Mouse (Mus musculus) liver, embryonic 12.5 days (tissue): Measurements from ENCODE around the gene Trrap. TPM values are rescaled to one million over a fixed set of nuclear protein-coding genes. Genes with fewer than 3 reads are reported as not detected.

Experiments
- ATAC-seq: fragments of 200-750 bp; cut with Nextera tagmentation; 2 replicates; pipeline ENCODE4 v1.8.0; 2017; ENCODE audit warnings: moderate number of reproducible peaks, mild to moderate bottlenecking, moderate library complexity
- H3K27ac ChIP-seq: fragments of 300-500 bp; sonication (generic); 2 replicates; pipeline ENCODE4 v1.5.1; 2016; ENCODE audit warnings: mild to moderate bottlenecking
- H3K27me3 ChIP-seq: fragments of 300-500 bp; sonication (generic); replicated peaks from 2 replicates; pipeline ENCODE4 v1.6.1; 2016; ENCODE audit warnings: mild to moderate bottlenecking, moderate library complexity
- H3K36me3 ChIP-seq: fragments of 300-500 bp; sonication (generic); 2 replicates; pipeline ENCODE4 v1.6.1; 2016; ENCODE audit warnings: mild to moderate bottlenecking, moderate library complexity
- H3K4me1 ChIP-seq: fragments of 300-500 bp; sonication (generic); 2 replicates; pipeline ENCODE4 v1.6.1; 2016
- H3K4me2 ChIP-seq: fragments of 300-500 bp; sonication (generic); 2 replicates; pipeline ENCODE4 v1.6.1; 2016; ENCODE audit warnings: mild to moderate bottlenecking, moderate library complexity
- H3K4me3 ChIP-seq: fragments of 300-500 bp; sonication (generic); 2 replicates; pipeline ENCODE4 v1.5.1; 2016; ENCODE audit warnings: mild to moderate bottlenecking, moderate library complexity
- H3K9ac ChIP-seq: fragments of 300-500 bp; sonication (generic); 2 replicates; pipeline ENCODE4 v1.6.1; 2016; ENCODE audit warnings: mild to moderate bottlenecking, moderate library complexity
- H3K9me3 ChIP-seq: fragments of 300-500 bp; sonication (generic); replicated peaks from 2 replicates; pipeline ENCODE4 v1.6.1; 2016; ENCODE audit warnings: mild to moderate bottlenecking, moderate library complexity
- WGBS: fragments of 180-500 bp; shearing (Covaris S2); methylation state at CpG from one replicate; pipeline ENCODE4 v1.1.7; 2016; ENCODE audit not compliant: insufficient replicate concordance; 5-methylcytosine and 5-hydroxymethylcytosine counted together
- polyA plus RNA-seq: library from polyadenylated mRNA; unstranded; fragments of >200 nt; fragmentation: Nextera tagmentation; extraction: Ambion mirVana; gene quantifications from 2 replicates; pipeline ENCODE4 v1.2.1, GENCODE M21; 2016

The Trrap gene
- polyA plus RNA-seq, 1 experiment from 2014 or later = 29.4 TPM

GRCm38 (mm10) chr5:144849932-144850331 is 82.4 kb downstream of the Trrap start:
- Histone ChIP-seq H3K27ac (no peak overlapping the region), H3K27me3 (no peaks in the 10 kb centered on the region), H3K4me3 (no peak overlapping the region), H3K4me2 (no peak overlapping the region), H3K9me3 (no peaks in the 10 kb centered on the region), H3K9ac (no peak overlapping the region), H3K4me1 (no peaks in the 10 kb centered on the region), H3K36me3 (peaks cover 99% of the 10 kb centered on the region)
- no peak for ATAC-seq
- 87% methylated on average over 10 of the region's 10 CpGs for WGBS

- ATAC-seq = no peak
- WGBS = 87% methylated on average over 3 of the region's 3 CpGs
- no peak overlapping the region for H3K4me2 ChIP-seq
- no peak overlapping the region for H3K27ac ChIP-seq
- H3K4me1 ChIP-seq = no peaks in the 10 kb centered on the region
- peaks cover 97% of the 10 kb centered on the region for H3K36me3 ChIP-seq
- no peak overlapping the region for H3K4me3 ChIP-seq
- no peaks in the 10 kb centered on the region for H3K9me3 ChIP-seq
- no peaks in the 10 kb centered on the region for H3K27me3 ChIP-seq
- no peak overlapping the region for H3K9ac ChIP-seq
Measured at GRCm38 (mm10) chr5:144851820-144852219, 84.3 kb downstream of the Trrap start.

GRCm38 (mm10) chr5:144853931-144854330 is 86.4 kb downstream of the Trrap start:
- Histone ChIP-seq H3K4me3 (no peak overlapping the region), H3K4me2 (no peak overlapping the region), H3K27me3 (no peaks in the 10 kb centered on the region), H3K27ac (no peak overlapping the region), H3K9ac (no peak overlapping the region), H3K4me1 (no peaks in the 10 kb centered on the region), H3K9me3 (no peaks in the 10 kb centered on the region), H3K36me3 (peaks cover 97% of the 10 kb centered on the region)
- 81% methylated on average over 5 of the region's 5 CpGs for WGBS
- no peak for ATAC-seq

DNA sequence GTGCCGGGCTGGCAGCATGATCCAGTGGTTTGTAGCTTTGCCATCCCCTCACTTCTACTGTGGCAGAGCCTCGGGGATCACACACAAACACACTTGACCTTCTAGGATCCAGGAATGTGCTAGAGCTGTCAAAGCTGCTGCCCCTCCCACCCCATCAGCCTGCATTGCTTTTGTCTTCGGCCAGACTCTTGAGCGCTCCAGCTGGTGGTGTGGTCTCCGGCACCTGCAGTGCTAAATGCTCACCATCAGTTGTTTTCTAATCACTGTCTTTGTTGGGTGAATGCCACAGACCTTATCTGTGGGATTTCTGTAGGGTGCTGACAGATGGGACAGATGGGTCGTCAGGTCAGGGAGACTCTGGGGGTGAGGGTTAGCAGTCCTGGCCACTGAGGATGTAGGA is 88.4 kb downstream of the Trrap start:
- Histone ChIP-seq H3K4me2 (no peak overlapping the region), H3K27me3 (no peaks in the 10 kb centered on the region), H3K27ac (no peak overlapping the region), H3K9ac (no peak overlapping the region), H3K4me1 (no peaks in the 10 kb centered on the region), H3K36me3 (peaks cover 97% of the 10 kb centered on the region), H3K4me3 (no peak overlapping the region), H3K9me3 (peaks cover 4% of the 10 kb centered on the region; the same call in 1 of the 2 replicates)
- ATAC-seq = no peak
- WGBS = 65% methylated on average over 6 of the region's 6 CpGs

DNA sequence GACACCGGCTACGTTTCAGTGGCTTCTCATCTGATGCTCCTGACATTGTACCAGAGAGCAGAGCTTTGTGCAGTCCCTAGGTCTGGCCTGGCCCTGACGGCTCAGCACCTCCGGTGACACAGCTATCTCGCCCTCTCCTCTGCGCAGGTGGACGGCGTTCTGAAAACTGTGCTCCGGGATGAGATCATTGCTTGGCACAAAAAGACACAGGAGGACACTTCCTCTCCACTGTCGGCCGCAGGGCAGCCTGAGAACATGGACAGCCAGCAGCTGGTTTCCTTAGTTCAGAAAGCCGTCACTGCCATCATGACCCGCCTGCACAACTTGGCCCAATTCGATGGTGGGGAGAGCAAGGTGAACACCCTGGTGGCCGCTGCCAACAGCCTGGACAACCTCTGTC is 91.0 kb downstream of the Trrap start:
- Histone ChIP-seq H3K4me1 (no peaks in the 10 kb centered on the region), H3K27ac (no peak overlapping the region), H3K4me3 (no peak overlapping the region), H3K9me3 (peaks cover 9% of the 10 kb centered on the region; the same call in 1 of the 2 replicates), H3K4me2 (no peak overlapping the region), H3K27me3 (no peaks in the 10 kb centered on the region), H3K9ac (no peak overlapping the region), H3K36me3 (peaks cover 76% of the 10 kb centered on the region)
- ATAC-seq = no peak
- 86% methylated on average over 15 of the region's 15 CpGs for WGBS

- Histone ChIP-seq H3K4me3 (no peak overlapping the region), H3K4me2 (no peak overlapping the region), H3K9ac (no peak overlapping the region), H3K36me3 (peaks cover 68% of the 10 kb centered on the region), H3K4me1 (no peaks in the 10 kb centered on the region), H3K27me3 (no peaks in the 10 kb centered on the region), H3K9me3 (peaks cover 9% of the 10 kb centered on the region; the same call in 1 of the 2 replicates), H3K27ac (no peak overlapping the region)
- 87% methylated on average over 9 of the region's 9 CpGs for WGBS
- ATAC-seq = no peak
Measured at GRCm38 (mm10) chr5:144859284-144859683, 91.8 kb downstream of the Trrap start.

- Histone ChIP-seq H3K4me2 (no peak overlapping the region), H3K9ac (no peak overlapping the region), H3K27me3 (no peaks in the 10 kb centered on the region), H3K4me3 (no peak overlapping the region), H3K36me3 (peaks cover 55% of the 10 kb centered on the region), H3K9me3 (peaks cover 9% of the 10 kb centered on the region; the same call in 1 of the 2 replicates), H3K4me1 (no peaks in the 10 kb centered on the region), H3K27ac (no peak overlapping the region)
- 92% methylated on average over 8 of the region's 8 CpGs for WGBS
- ATAC-seq = no peak
Measured at GRCm38 (mm10) chr5:144860913-144861312, 93.4 kb downstream of the Trrap start.

GRCm38 (mm10) chr5:144866923-144867322 is 99.4 kb downstream of the Trrap start:
- ATAC-seq = no peak
- Histone ChIP-seq H3K36me3 (no peaks in the 10 kb centered on the region), H3K9ac (no peak overlapping the region), H3K4me1 (peaks cover 9% of the 10 kb centered on the region; the same call in 1 of the 2 replicates), H3K9me3 (no peaks in the 10 kb centered on the region), H3K27me3 (no peaks in the 10 kb centered on the region), H3K4me3 (no peak overlapping the region), H3K4me2 (no peak overlapping the region), H3K27ac (no peak overlapping the region)
- 76% methylated on average over 8 of the region's 8 CpGs for WGBS

DNA sequence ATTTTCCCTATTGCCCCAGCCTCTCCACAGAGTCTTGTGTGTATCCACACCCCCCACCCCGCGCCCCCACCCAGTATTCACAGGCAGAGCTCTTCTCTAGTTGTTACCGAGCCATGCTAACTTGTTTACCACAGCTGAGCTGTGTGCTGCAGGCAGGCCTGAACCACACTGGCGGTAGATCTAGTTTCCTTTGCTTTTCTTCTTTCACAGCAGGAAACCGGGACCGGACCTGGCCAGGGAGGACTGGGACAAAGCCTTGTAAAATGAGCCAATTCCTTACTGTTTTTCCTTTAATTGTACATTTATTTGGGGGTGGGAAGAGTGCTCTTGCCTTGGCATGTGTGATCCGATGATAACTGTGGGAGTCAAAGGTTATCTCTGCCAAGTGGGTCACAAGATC is 101.9 kb downstream of the Trrap start:
- Histone ChIP-seq H3K4me1 (peaks cover 14% of the 10 kb centered on the region; the same call in 1 of the 2 replicates), H3K9ac (no peak overlapping the region), H3K36me3 (no peaks in the 10 kb centered on the region), H3K9me3 (no peaks in the 10 kb centered on the region), H3K27me3 (no peaks in the 10 kb centered on the region), H3K4me3 (no peak overlapping the region), H3K27ac (no peak overlapping the region), H3K4me2 (no peak overlapping the region)
- ATAC-seq = no peak
- 75% methylated on average over 7 of the region's 7 CpGs for WGBS

GRCm38 (mm10) chr5:144870782-144871181 is 103.2 kb downstream of the Trrap start:
- WGBS = 39% methylated on average over 7 of the region's 7 CpGs
- ATAC-seq = no peak

GRCm38 (mm10) chr5:144871775-144872174 is 104.2 kb downstream of the Trrap start:
- H3K4me3 ChIP-seq = no peak overlapping the region
- no peaks in the 10 kb centered on the region for H3K36me3 ChIP-seq
- no peak overlapping the region for H3K27ac ChIP-seq
- H3K9me3 ChIP-seq = no peaks in the 10 kb centered on the region
- WGBS = 91% methylated on average over 1 of the region's 1 CpGs
- H3K4me2 ChIP-seq = no peak overlapping the region
- H3K27me3 ChIP-seq = no peaks in the 10 kb centered on the region
- H3K9ac ChIP-seq = no peak overlapping the region
- peaks cover 17% of the 10 kb centered on the region; the same call in 1 of the 2 replicates for H3K4me1 ChIP-seq
- no peak for ATAC-seq

More at GRCm38 (mm10) chr5:144870782-144871181, 103.2 kb downstream of the Trrap start:
- Histone ChIP-seq H3K27ac (no peak overlapping the region), H3K4me2 (no peak overlapping the region), H3K27me3 (no peaks in the 10 kb centered on the region), H3K9me3 (no peaks in the 10 kb centered on the region), H3K9ac (no peak overlapping the region), H3K36me3 (no peaks in the 10 kb centered on the region), H3K4me3 (no peak overlapping the region), H3K4me1 (peaks cover 16% of the 10 kb centered on the region; the same call in 1 of the 2 replicates)

DNA sequence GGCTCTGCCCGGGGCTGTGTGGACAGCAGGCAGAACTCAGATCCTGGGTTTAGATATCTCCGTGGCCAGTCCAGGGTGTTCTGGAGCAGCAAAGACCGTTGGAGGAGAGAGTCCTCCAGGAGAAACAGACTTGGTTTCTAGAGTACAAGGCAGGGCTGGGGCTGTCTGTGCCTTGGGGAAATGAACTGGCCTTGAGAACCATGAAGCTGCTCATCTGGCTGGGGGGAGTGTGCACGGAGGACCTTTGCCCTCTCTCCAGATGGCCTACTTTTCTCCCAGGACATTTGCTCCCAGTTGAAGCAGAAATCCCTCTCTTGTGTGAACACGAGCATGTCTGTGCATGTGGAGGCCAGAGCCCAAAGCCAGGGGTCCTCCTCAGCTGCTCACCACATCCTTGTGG is 104.8 kb downstream of the Trrap start:
- no peaks in the 10 kb centered on the region for H3K9me3 ChIP-seq
- H3K4me1 ChIP-seq = peaks cover 17% of the 10 kb centered on the region; the same call in 1 of the 2 replicates
- H3K4me2 ChIP-seq = no peak overlapping the region
- 63% methylated on average over 5 of the region's 5 CpGs for WGBS
- no peaks in the 10 kb centered on the region for H3K27me3 ChIP-seq
- no peak overlapping the region for H3K27ac ChIP-seq
- no peak overlapping the region for H3K9ac ChIP-seq
- ATAC-seq = no peak
- H3K4me3 ChIP-seq = no peak overlapping the region
- no peaks in the 10 kb centered on the region for H3K36me3 ChIP-seq

DNA sequence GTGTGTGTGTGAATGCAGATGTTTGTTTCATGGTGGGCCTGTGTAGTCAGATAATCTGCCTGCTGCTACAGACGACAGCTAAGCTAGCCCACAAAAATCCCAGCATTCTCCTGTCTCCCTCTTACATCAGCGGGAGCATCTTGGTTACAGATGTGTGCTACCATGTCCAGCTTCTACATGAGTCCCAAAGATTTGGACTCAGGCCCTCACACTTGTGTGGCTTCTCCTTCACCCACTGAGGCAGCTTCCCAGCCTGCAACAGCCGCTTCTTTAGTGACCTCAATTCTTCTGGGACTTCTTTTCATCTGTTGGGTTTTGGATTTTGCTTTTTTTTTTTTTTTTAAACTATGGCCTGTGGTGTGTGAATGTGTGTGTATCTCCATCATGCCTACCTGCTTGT is 105.3 kb downstream of the Trrap start:
- Histone ChIP-seq H3K9me3 (no peaks in the 10 kb centered on the region), H3K4me1 (peaks cover 17% of the 10 kb centered on the region; the same call in 1 of the 2 replicates), H3K9ac (no peak overlapping the region), H3K27ac (no peak overlapping the region), H3K4me3 (no peak overlapping the region), H3K36me3 (peaks cover under 1% of the 10 kb centered on the region; the same call in 1 of the 2 replicates), H3K27me3 (no peaks in the 10 kb centered on the region), H3K4me2 (no peak overlapping the region)
- 64% methylated on average over 3 of the region's 3 CpGs for WGBS
- no peak for ATAC-seq
